Mouse (Mus musculus) testis, adult 2 months (tissue): ENCODE data around the gene Ccdc85b. TPM values are rescaled to one million over a fixed set of nuclear protein-coding genes. Genes with fewer than 3 reads are reported as not detected.
"Not testable (repeated sequence)": the region's sequence is repeated elsewhere in the genome, so short reads cannot be mapped to it uniquely, and the experiment has no call there.

Experiments used
- H3K27ac ChIP-seq: fragments of 200-500 bp; 2 replicates; pipeline ENCODE4 v1.5.1; 2012; ENCODE audit warnings: low read depth, low read length; ENCODE audit not compliant: control insufficient read depth, insufficient read depth
- H3K27me3 ChIP-seq: fragments of 200-500 bp; 2 replicates; pipeline ENCODE4 v1.6.1; 2012; ENCODE audit warnings: mild to moderate bottlenecking, low read length, moderate library complexity; ENCODE audit not compliant: control insufficient read depth, insufficient read depth
- H3K36me3 ChIP-seq: fragments of 200-500 bp; 2 replicates; pipeline ENCODE4 v1.6.1; 2012; ENCODE audit warnings: mild to moderate bottlenecking, low read length; ENCODE audit not compliant: control insufficient read depth, insufficient read depth
- H3K4me1 ChIP-seq: fragments of 200-500 bp; 2 replicates; pipeline ENCODE4 v1.6.1; 2012; ENCODE audit warnings: low read length; ENCODE audit not compliant: control insufficient read depth, insufficient read depth
- H3K4me3 ChIP-seq: fragments of 200-500 bp; 2 replicates; pipeline ENCODE4 v1.5.1; 2012; ENCODE audit warnings: low read depth, mild to moderate bottlenecking, low read length, moderate library complexity, mixed read lengths; ENCODE audit not compliant: control insufficient read depth
- CTCF ChIP-seq: fragments of 200-500 bp; IDR thresholded peaks from 2 replicates; pipeline ENCODE4 v1.5.1; 2012; ENCODE audit warnings: low read depth, mild to moderate bottlenecking, inconsistent platforms, low read length, moderate library complexity; ENCODE audit not compliant: control insufficient read depth, insufficient read depth, insufficient replicate concordance
- POLR2A ChIP-seq: fragments of 200-500 bp; IDR thresholded peaks from 2 replicates; pipeline ENCODE4 v1.6.1; 2012; ENCODE audit warnings: low read depth, mild to moderate bottlenecking, inconsistent platforms, low read length, moderate library complexity; ENCODE audit not compliant: control insufficient read depth
- polyA plus RNA-seq: library from polyadenylated mRNA; depleted of rRNA; stranded (reverse); fragments of >200 nt; gene quantifications from 2 replicates; pipeline ENCODE4 v1.2.3, GENCODE M21; 2012; rRNA removed

Gene Ccdc85b
- polyA plus RNA-seq, 1 experiment: 0.65 TPM

DNA sequence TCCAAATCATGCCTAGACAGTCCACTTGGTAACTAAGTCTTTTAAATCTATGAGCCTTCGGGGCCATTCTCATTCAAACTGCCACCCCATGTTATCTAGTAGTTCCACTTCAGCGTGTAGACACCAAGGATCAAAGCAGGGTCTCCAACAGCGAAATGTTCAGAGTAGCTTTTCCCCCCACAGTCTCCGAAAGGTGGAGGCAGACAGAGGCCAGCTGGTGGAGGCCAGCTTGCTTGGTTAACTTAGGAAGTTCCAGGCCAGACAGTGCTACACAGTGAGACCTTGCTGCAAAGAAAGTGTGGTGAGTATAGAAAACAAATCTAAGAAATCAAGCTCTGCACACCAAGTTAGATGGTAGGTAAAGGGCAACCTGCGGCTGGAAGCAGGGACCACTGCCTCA is 47.1 kb downstream of the Ccdc85b start:
- H3K4me3 ChIP-seq: no peak overlapping the region
- no peaks in the 10 kb centered on the region for H3K36me3 ChIP-seq
- no peak overlapping the region for H3K27ac ChIP-seq
- peaks cover 11% of the 10 kb centered on the region for H3K4me1 ChIP-seq
- no peak for TF ChIP-seq POLR2A
- TF ChIP-seq CTCF: no peak
- no peaks in the 10 kb centered on the region for H3K27me3 ChIP-seq

DNA sequence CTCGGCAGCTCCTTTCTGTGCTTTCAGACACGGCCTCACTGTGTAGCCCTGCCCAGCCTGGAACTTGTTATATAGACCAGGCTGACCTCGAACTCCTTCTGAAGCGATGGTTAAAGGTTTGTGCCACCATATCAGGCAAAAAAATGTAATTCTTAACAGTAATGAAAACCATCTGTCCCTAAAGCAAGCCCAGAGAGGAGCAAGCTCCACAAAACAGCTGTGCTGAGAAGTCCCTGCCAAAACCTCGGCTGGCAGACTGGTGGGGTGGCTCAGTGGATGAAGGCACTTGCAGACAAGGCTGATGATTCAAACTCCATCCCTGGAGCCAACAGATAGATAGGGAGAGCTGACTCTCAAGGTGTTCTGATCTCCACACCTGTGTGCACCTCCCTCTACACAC is 48.6 kb downstream of the Ccdc85b start:
- peak overlapping the region; percentile 23; the same call in 1 of the 2 replicates for H3K27ac ChIP-seq
- H3K36me3 ChIP-seq: no peaks in the 10 kb centered on the region
- no peaks in the 10 kb centered on the region for H3K27me3 ChIP-seq
- H3K4me1 ChIP-seq: peaks cover 7% of the 10 kb centered on the region
- H3K4me3 ChIP-seq: no peak overlapping the region
- no peak for TF ChIP-seq POLR2A
- no peak for TF ChIP-seq CTCF

DNA sequence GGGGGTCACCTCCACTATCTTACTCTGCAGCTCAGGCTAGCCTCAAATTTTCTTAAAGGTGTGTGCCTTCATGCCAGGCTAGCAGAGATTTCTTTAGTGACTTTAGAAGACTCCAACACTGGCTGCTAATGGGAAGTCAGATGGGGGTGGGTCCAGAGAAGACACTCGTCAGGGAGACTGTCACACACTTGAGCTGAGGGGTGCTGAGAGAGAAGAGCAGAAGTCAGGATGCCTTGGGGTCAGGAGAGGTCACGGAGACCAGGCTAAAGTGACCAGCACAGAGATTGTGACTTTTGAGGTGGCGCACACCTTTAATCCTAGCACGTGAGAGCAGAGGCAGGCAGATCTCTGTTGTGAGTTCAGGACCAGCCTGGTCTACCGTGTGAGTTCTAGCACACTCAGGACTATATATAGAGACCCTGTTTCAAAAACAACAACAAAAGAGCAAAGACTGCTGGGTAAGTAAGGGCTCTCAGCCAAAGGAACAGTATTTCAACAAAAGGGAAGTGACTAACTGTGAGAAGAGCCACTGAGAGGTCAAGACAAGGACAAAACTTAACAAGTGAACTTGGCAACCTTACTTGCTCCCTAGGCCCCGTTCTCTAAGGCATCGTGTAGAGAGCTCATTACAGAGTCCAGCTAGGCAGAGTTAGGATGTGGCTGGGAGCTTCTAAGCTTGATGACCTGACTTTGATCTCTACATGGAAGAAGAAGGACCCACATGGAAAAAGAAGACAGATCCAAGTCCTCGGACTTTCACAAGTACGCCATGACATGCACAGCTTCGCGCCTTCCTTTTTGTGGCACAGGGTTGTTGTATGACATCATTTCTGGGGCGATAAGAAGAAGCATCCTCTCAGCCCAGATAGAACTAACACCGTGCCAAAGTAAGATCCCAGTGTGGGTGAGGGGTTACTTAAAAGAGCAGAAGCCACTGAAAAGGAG is 49.4 kb downstream of the Ccdc85b start:
- H3K36me3 ChIP-seq: no peaks in the 10 kb centered on the region
- H3K27me3 ChIP-seq: no peaks in the 10 kb centered on the region
- peak overlapping the region; percentile 23; the same call in 1 of the 2 replicates for H3K27ac ChIP-seq
- no peak overlapping the region for H3K4me3 ChIP-seq
- peaks cover 7% of the 10 kb centered on the region for H3K4me1 ChIP-seq
- TF ChIP-seq CTCF: no peak
- no peak for TF ChIP-seq POLR2A

DNA sequence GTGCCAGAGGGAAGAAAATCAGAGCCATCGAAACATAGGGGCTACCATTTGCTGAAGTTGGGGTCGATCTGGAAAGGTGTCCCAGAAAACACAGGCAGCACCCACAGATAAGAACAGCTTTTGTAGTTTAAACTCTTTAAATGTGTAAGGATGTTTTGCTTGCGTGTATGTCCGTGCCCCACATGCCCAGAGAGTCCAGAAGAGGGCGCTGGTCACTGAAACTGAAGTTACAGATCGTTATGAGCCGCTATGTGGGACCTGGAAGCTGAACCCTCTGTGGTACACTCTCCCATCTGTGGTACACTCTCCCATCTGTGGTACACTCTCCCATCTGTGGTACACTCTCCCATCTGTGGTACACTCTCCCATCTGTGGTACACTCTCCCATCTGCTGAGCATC is 50.6 kb downstream of the Ccdc85b start:
- Histone ChIP-seq H3K27me3 (no peaks in the 10 kb centered on the region), H3K4me3 (peak overlapping the region; percentile 70), H3K27ac (peak overlapping the region; percentile 93), H3K4me1 (peaks cover 12% of the 10 kb centered on the region), H3K36me3 (no peaks in the 10 kb centered on the region)
- TF ChIP-seq POLR2A (no peak), CTCF (peak; percentile 64; the same call in 1 of the 2 replicates)

DNA sequence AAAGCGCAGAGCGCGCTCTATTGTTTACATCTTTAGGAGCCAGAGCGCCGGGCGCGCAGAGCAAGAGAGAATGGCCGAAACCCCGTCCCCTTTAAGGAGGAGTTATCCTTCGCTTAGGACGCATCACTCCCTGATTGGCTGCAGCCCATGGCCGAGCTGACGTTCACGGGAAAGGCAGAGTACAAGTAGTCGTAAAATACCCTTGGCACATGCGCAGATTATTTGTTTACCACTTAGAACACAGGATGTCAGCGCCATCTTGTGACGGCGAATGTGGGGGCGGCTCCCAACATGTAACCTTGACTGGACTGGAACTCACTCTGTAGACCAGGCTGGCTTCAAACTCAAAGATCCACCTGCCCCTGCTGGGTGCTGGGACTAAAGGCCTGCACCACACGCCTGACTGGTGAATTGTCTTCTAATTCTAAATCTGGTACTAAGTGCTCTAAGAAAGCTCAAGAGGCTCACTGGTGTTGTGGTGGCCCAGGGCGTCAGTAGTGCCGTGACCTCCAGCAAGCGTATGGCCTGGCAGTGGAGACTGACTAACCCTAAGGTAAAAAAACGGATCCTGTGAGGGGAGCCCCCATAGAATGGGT is 51.1 kb downstream of the Ccdc85b start:
- not testable (repeated sequence) for H3K36me3 ChIP-seq, H3K27me3 ChIP-seq
- Histone ChIP-seq H3K4me3 (peak overlapping the region; percentile 70), H3K27ac (peak overlapping the region; percentile 93), H3K4me1 (peaks cover 13% of the 10 kb centered on the region)

- Histone ChIP-seq H3K36me3 (no peaks in the 10 kb centered on the region), H3K4me1 (peaks cover 13% of the 10 kb centered on the region), H3K27ac (peak overlapping the region; percentile 52; the same call in 1 of the 2 replicates), H3K4me3 (peak overlapping the region; percentile 45), H3K27me3 (no peaks in the 10 kb centered on the region)
- TF ChIP-seq POLR2A (no peak), CTCF (no peak)
Measured at GRCm38 (mm10) chr19:5405924-5406323, 51.8 kb downstream of the Ccdc85b start.

Other genes with a start within 250 kb of the Ccdc85b start
- gene Pacs1, start 184.8 kb downstream of the Ccdc85b start, polyA plus RNA-seq: 163 and 169 TPM in 2 replicates
- gene Sf3b2, start 162.4 kb downstream of the Ccdc85b start, polyA plus RNA-seq: 92.2 and 93.4 TPM in 2 replicates
- 2.2 and 2.4 TPM in 2 replicates for gene Gal3st3, start 159.6 kb downstream of the Ccdc85b start, polyA plus RNA-seq
- gene Catsper1, start 122.2 kb downstream of the Ccdc85b start, polyA plus RNA-seq: 219 and 262 TPM in 2 replicates
- gene Cst6, start 108.3 kb downstream of the Ccdc85b start, polyA plus RNA-seq: 0.85 and 1.5 TPM in 2 replicates
- 24.5 and 26.9 TPM in 2 replicates for gene Eif1ad, start 91.2 kb downstream of the Ccdc85b start, polyA plus RNA-seq
- gene Banf1, start 90.7 kb downstream of the Ccdc85b start, polyA plus RNA-seq: 105 and 120 TPM in 2 replicates
- gene Sart1, start 69.2 kb downstream of the Ccdc85b start, polyA plus RNA-seq: 27.4 and 32.8 TPM in 2 replicates
- gene Tsga10ip, start 55.4 kb downstream of the Ccdc85b start, polyA plus RNA-seq: 353 and 423 TPM in 2 replicates
- 290 and 345 TPM in 2 replicates for gene Drap1, start 32.9 kb downstream of the Ccdc85b start, polyA plus RNA-seq
- 82.3 and 88.1 TPM in 2 replicates for gene AI837181, start 32.8 kb downstream of the Ccdc85b start, polyA plus RNA-seq
- 3.2 TPM in 2 replicates for gene Fosl1, start 10.3 kb downstream of the Ccdc85b start, polyA plus RNA-seq
- 70.0 and 71.3 TPM in 2 replicates for gene Fibp, start 2.7 kb upstream of the Ccdc85b start, polyA plus RNA-seq
- gene Ctsw, start 10.6 kb upstream of the Ccdc85b start, polyA plus RNA-seq: 0.14 TPM in 1 of 2 replicates, not detected in the other
- 17.3 and 17.6 TPM in 2 replicates for gene Efemp2, start 16.1 kb upstream of the Ccdc85b start, polyA plus RNA-seq
- 55.3 and 69.7 TPM in 2 replicates for gene Mus81, start 30.5 kb upstream of the Ccdc85b start, polyA plus RNA-seq
- 225 and 243 TPM in 2 replicates for gene Cfl1, start 32.6 kb upstream of the Ccdc85b start, polyA plus RNA-seq
- gene 1700020D05Rik, start 45.9 kb upstream of the Ccdc85b start, polyA plus RNA-seq: 289 and 311 TPM in 2 replicates
- gene Snx32, start 52.6 kb upstream of the Ccdc85b start, polyA plus RNA-seq: 11.0 and 12.7 TPM in 2 replicates
- 8.5 and 10.1 TPM in 2 replicates for gene Ovol1, start 102.8 kb upstream of the Ccdc85b start, polyA plus RNA-seq
- gene Ap5b1, start 110.1 kb upstream of the Ccdc85b start, polyA plus RNA-seq: 15.4 and 16.7 TPM in 2 replicates
- 27.3 and 36.7 TPM in 2 replicates for gene Rnaseh2c, start 144.0 kb upstream of the Ccdc85b start, polyA plus RNA-seq
- gene Kat5, start 152.3 kb upstream of the Ccdc85b start, polyA plus RNA-seq: 108 and 120 TPM in 2 replicates
- gene Rela, start 179.6 kb upstream of the Ccdc85b start, polyA plus RNA-seq: 42.5 and 44.5 TPM in 2 replicates
- gene Sipa1, start 205.8 kb upstream of the Ccdc85b start, polyA plus RNA-seq: 5.5 and 9.4 TPM in 2 replicates
- 24.6 and 31.8 TPM in 2 replicates for gene Map3k11, start 230.8 kb upstream of the Ccdc85b start, polyA plus RNA-seq
- 63.4 and 67.4 TPM in 2 replicates for gene Pcnx3, start 231.0 kb upstream of the Ccdc85b start, polyA plus RNA-seq
- gene Kcnk7, start 246.5 kb upstream of the Ccdc85b start, polyA plus RNA-seq: 10.2 and 10.8 TPM in 2 replicates